Mouse (Mus musculus) ES-CJ7 (cell line): ENCODE data around the gene Snx27.

Source experiments
- DNase-seq: peaks from one replicate; pipeline ENCODE4 v3.0.0; 2011; ENCODE audit warnings: low read depth, low spot score

Gene Snx27

DNA sequence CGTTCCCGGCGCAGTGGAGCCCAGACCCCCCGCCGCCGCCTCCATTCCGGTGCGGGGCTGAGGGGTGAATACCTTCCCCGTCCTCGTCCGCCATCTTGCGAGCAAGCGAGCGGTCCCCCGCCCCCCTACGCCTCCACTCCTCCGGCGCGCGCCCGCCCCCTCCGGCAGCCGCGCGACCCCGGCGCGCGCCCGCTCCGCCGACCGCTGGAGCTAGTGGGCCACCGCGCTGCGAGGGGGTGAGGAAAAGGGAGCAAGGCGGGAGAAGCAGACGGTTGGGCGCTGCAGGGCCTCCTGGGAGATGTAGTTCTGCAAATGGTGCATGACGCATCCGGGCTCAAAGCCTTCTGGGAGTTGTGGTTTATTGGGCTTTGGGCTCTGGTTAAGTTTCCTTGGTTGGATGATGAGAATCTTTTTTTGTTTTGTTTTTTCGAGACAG lies at the start of gene Snx27:
Gene Snx27 (minus strand): TSS at position 261 of the 436 bp plus-strand sequence.
- DNase-seq: peak; percentile 95

DNA sequence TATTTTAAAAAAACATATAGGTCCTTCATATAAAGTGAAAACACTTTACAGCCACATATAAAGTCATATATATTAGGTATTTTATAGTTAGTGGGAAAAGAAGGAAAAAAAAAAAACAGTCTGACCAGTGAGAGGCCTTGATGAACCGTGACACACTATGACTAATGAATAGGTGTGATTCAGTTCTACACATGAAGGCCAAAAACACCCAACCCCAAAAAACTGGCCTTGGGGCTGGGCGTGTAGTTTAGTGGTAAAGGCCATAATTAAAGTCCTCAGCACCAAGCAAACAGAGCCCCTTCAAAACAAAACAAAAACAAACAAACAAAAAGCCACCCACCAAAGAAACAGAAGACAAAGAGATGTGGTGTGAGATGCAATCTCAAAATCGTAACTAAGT lies 47.4 kb upstream of the Snx27 start:
- DNase-seq: no peak

DNA sequence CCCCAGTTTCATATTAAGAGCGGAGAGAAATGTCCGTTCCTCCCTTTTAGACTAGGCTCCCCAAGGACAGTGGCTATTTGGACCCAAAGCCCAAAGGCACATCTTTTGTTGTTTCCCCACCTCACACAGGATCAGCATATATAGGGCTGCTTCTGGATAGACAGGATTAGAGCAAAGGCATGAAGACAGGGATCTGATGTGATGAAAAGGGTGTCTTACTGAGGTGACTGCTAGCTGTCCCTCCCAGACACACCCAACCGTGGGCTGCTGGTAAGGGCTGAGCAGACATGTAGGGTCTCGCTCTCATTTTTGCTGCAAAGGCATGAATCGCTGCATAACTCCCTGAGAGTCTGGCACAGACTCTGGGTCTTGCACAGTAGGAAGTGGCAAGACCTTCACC lies 46.2 kb upstream of the Snx27 start:
- no peak for DNase-seq

DNA sequence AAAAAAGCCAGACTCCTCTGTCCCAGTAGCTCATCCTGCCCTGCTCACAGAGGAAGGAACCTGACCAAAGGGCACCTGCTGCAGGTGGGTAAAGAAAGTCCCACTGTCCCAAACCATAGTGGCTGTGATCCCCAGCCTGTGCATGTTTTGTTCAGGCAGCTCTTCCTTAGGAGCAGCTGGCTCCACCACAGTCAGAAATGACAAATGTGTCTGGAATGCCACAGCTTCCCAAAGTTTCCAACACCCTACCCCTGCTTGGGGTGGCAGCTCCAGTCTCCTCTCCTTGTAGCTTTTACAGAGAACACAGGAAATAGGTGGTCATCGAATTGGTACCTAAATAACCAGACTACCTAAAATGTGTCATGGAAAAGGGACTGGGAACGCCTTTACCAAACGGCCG lies 41.8 kb upstream of the Snx27 start:
- DNase-seq: no peak

DNA sequence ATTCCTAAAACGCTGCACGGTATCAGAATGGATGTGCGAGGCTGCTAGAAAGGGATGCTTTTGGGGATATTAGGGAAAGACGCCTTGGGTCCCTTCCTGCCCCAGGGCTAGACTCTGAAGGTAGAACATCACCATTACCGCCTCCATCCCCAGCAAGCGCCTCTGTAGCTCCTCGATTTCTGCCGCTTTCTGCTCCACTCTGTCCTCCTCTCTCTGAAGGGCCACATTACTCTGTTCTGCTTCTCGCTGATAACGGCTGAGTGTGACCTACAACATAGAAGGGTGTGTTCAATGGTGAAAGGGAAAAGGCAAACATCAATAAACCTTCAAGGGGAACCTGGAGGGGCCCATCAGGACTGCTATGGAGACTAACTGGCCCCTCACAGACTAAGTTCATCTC lies 40.0 kb upstream of the Snx27 start:
- DNase-seq: no peak

DNA sequence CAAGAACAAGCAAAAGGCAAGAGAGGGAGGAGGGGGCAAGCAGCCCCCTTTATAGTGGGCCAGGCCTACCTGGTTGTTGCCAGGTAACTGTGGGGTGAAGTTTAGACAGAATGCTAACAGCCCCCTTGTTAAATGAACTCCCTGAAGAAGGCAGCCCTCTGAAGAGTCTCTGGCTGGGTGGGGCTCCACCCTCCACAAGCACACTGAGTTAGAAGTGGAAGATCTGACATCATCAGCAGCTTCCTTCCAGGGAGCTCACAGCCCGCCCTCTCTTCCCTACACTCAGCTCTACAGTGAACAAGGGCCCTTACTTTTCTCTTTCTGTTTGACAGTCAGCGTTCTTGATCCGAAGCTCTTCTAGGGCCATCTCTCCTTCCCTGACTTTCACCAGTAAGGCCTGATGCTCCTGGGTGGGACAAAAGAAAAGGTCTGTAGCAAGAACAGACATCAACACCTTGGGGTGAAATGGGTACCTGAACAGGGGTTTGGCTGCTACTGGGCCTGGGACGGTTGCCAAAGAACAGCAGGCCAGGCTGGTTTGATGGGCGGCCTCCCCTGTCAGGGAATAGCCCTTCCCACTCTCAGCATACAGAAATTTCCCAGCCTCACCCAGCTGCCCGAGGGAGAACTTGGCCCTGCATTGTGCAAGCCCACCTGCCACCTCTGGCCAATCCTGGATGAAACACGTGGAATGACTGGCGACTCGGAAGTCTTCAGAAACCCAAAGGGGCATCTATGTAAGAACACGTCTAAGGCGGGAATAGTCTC lies 39.4 kb upstream of the Snx27 start:
- no peak for DNase-seq

DNA sequence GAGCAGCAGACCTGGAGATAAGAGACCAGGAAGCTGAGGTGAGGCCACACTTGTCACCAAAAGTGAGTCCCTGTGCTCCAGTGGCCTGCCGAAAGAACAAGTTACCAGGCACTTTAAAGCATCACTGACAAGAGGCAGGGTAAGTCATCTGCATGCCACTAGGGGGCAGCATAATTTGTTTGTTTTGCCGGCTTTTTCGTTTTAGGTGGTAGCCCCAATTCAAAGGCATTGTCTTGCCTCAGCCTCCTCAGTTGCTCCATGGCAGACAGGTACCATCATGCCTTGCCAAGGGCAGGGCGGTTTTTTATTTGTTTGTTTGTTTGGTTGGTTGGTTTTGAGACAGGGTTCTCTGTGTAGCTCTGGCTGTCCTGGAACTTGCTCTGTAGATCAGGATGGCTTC lies 34.2 kb upstream of the Snx27 start:
- DNase-seq: peak; percentile 72

DNA sequence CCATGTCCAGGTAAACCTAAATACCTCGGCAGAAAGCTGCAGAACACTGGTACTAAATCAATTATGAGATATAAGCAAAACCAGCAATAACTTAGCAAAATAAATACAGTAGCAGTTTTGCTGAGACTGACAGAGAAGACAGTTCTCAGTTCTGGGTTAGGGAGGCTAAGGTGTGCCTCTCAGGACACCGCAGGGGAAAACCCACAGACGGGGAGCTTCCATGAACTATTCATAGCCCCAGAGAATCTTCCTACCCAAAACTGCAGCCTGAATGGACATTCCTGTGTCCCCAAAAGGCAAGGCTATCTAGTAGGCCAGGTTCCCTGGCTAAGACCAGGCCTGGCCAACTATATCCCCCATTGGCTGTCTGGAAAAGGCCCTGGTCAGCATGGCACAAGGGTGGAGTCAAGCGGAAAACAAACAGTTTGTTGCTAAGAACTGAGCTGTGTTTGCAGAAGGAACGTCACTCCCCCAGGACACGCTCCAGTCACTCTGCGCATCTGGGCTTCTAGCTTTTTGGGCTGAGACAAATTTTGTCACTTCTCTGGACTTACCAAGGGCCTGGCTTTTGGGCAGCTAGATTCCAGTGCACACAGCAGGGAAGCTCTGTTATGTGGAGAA lies 30.9 kb upstream of the Snx27 start:
- no peak for DNase-seq

DNA sequence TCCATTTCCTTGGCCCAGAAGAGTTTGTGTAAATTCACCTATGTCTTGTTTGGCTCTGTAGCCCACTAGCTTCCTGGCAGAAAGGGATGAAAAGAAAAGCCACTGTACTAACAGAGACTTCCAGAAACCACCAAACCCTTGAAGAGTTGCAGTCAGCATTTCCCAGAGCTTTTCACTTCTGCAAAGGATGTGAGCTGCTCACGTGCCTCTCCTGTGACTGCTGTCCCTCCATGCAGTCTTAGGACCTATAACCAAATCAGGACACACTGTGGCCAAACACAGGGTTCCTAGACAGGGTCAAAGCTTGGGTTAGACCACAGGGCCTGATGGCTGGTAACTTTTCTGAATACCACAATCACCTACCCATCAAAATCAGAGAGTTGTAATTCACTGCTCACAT lies 29.8 kb upstream of the Snx27 start:
- DNase-seq: no peak

DNA sequence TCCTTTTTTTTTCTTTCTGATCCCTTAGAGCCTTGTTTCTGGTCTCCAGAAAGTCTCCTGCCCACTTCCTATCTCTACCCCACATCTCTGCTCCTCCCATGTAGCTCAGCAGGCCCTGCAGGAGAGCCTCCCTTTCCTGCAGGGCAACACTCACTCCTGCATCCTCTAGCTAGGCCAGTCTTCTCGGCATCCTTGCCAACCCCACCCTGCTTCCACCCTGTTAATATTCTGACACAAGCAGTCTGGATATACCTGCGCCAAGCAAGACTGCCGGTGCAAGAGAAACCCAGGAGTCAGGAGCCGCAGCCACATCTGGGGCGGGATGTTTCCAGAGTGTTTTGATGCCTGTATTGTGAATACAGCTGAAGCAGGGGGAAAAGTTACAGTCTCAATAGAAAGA lies 29.3 kb upstream of the Snx27 start:
- no peak for DNase-seq

DNA sequence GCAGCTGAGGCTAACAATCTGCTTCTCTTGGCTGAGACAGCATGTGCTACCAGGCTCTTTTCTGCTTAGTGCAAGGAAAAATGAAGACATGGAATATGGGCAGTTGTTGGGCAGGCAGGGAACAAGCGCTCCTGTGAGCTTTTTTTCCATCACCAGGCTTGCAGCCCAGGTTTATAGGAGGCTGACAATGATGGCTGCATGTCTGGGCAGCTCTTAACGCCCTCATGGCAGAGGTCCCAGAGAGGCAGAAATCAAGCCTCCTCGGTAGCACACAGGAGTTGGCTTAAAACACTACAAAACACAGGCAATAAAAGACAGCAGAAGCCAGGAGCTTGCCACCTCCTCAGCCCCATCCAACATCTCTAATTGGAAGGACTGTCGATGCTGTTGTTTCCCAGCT lies 28.8 kb upstream of the Snx27 start:
- DNase-seq: no peak

DNA sequence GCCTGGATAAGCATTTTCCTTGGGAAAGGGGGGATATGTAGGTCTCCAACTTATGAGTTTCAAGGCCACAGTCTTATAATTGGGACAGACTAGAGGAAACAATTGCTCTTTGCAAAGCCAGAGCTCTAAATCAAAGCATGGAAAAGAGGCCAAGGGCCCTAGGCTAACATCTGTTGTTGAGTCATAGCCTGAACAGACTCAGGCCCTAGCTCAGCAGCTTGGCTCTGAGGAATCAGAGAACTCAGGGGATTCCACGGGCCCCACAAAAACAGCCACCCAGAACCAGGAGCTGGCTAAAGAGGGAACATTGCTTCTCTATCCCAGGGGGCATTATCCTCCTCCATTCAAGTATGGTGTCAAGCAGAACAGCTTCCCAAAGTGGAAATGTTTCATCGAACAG lies 28.1 kb upstream of the Snx27 start:
- no peak for DNase-seq

DNA sequence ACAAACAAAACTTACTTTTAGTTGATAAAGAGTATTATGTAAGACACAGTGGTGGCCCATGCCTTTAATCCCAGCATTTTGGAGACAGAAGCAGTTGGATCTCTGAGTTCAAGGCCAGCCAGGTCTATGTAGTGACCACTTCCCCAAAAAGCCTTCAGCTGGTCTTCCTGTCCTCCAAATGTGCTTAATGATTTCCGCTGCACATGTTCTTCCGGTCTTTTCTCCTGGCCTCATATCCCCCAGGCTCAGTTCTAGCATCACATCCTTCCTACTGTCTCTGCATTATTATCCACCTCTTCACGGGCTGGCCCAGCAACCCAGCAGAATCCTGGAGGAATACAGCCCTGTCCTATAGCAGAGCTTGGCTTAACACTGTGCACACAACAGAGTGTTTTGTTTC lies 27.1 kb upstream of the Snx27 start:
- no peak for DNase-seq

DNA sequence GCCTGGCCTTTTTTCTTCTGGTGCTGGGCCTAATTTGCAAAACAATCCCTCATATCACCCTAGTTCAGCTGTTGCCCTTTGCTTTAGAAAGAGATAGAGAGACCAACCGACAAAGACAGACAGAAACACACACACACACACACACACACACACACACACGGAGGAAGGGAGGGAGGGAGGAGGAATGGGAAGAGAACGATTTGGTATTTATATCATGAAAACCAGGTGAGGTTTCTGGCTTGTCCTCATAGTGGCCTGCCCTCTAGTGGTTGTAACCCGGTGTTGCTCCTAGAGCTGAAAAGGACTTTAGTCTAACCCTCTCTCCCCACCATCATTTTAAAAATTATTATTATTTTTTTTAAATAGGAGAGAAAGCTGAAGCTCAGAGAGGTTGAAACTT lies 19.4 kb upstream of the Snx27 start:
- peak; percentile 48 for DNase-seq

DNA sequence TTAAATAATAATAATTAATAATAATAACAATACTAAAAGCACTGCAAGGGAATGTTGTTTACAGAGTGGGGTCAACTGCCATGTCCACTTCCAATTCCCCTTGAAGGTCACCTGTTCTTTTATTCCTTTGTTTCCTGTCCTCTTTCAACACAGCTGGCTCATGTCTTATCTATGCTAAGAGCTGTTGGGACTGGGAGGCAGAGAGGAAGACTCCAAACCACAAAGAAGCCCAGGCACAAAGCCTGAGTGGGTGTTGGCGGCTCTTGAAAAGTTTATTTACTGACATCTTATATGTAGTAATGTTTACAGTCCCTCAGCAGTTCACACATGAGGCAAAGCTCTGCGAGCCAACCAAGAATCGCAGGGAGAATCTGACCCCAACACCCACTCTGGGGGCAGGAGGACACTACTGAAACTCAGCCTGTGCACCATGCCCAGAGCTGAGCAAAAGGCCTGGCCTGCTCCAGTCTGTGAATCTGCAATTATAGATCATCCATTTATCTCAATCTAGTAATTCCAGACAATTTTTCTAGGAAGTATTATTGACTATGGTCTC lies 14.8 kb upstream of the Snx27 start:
- no peak for DNase-seq

DNA sequence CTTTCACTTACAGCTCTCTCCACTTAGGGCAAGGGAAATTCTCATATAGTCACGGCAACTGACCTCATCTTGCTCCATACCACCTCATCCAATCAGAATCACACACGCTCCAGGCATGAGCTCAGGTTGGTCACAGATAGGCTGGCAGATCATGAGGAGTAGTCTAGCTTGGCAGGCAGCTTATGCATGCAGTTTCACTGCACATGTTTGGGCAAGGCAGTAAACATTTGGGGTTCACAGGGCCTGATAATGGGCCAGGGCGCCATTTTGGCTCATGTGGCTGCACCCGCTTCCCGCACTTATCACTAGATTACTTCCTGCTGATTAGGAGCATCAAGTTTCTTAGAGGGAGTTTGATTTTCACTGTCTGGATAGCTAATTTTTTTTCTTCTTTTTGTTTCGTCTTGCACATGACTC lies 13.4 kb upstream of the Snx27 start:
- DNase-seq: no peak

DNA sequence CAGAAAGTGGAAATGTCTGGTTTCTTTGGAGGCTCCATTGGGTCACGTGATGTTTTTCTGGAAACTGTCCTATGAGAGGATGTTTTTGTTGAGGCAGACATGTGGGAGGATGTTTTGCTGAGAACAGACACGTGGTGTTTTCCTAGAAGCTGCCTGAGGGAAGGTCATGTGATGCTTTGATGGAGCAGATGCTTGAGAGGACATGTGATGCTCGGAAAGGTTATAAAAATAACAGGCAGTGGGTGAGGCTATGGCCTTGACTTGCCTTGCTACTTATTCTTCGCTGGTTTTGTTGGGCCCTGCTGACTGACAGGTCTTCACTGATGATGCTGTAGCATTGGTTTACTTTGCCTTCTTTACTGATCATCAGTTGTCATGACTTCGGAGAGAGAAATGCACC lies 8.6 kb upstream of the Snx27 start:
- DNase-seq: no peak

DNA sequence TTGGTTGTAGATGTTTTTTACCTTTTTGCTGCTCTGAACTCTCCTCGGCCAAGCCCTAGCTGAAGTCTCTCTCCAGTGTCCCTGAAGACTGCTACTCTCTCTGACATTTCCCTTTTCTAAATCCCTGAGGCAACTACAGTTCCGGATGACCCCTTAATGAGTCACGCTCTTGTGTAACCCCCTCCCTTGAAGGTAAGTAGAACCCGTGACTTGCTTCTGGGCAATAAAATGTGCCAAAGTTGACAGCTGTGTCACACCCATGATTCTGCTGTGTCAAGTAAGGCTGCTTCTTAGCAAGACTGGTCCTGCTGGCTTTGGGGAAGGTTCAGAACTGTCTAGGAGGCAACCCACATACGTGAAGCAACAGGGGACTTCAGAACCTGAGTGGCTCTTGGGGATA lies 5.4 kb upstream of the Snx27 start:
- DNase-seq: no peak

DNA sequence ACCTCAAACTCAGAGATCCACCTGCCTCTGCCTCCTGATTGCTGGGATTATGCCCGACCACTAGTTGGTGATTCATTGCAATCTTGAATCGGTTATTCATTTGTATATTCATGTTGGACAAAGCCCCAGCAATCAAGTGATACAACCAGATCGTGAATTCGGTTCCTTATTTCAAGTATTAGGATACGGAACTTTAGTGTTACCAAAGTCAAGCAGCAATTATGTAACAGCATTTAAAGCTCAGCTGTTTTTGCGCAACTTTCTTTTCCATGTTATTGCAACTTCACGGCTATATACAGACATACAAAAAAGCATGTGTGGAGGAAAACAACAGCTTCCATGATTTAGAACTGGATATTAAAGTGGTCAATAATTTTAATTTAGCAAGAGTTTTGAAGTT lies 428 bp upstream of the Snx27 start:
- DNase-seq: no peak

DNA sequence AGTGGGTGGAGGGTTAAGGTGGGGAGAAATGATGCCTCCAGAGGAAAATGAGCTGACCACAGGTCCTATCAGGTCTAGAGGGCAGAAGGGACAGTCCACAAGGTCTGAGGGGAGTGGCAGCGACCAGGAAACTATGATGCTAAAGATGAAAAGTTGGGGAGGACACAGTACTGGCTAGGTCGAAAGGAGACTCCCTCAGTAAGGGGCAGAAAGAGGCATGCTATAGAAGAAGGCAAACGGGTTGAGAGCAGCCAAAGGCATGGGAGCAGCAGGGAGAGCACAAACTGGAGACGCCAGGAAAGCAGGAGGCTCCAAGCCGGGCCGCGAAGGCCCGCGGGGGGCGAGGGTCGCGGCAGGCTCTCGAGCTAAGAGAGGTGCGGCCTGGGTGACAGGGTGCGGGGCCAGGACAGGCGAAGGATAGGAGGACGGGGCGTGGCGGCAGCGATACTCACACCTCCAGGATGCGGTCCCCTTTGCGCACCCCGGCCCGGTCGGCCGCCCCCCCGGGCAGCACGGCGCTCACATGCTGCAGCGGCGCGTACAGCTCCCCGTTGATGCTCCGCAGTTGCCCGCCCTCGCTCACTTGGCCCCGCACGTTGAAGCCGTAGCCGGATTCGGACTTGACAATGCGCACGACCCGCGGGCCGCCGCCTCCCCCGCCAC lies 592 bp downstream of the Snx27 start:
- DNase-seq: peak; percentile 18

DNA sequence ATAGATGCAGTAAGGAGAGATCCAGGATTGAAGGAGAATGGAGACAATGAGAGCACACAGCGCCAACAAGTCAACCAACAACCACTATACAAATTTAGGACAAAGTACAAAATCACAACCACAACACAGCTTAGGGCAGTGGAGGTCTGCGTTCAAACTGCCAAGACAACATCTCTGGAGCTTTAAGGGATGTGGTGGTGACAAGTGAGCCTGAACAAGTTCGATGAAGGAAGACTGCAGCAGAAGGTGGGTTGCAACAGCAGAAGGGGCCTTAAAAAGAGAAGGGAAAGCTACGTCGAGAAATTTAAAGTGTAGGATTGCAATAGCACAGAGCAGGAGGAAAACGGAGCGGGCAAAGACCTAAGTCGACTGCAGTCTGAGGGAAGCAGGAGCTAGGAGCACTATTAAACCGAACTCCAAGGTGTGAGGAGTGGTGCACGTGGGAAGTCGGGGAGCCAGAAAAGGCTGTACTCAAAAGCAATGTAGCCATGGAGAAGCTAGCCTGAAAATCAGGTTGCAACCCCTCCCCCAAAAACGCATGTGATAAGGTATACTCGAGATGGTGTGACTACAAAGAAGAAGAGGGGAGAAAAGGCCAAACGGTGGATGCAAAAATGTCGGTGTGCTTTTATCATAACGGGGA lies 1.3 kb downstream of the Snx27 start:
- DNase-seq: peak; percentile 11

DNA sequence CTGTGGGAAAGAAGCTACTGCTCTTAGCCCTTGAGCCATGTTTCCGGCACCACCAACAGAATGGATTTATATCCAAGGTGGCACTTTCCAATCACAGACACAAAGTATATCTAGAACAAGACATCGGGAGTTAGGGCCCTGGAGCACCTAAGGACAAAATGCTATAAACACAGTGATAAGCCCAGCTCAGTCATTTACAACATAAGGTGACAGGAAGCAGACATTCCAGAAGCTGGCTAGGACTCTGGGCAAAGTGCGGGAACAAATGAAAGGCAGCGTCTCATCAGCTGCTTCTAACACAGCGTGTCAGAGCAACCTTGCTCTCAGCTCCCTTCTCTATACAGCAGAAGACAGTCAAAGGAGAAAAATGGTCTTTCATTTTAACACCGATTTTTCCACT lies 8.0 kb downstream of the Snx27 start:
- DNase-seq: no peak
